Mouse (Mus musculus) brain, embryonic 14.5 days (tissue): ENCODE results near the gene Immp2l.

Experiments
- CTCF ChIP-seq: fragments of 200-500 bp; IDR thresholded peaks from 2 replicates; pipeline ENCODE4 v1.5.1; 2012; ENCODE audit warnings: inconsistent platforms, mild to moderate bottlenecking, moderate library complexity, borderline replicate concordance; ENCODE audit not compliant: insufficient read depth, insufficient read length; ENCODE audit errors: extremely low read depth
- POLR2A ChIP-seq: fragments of 200-500 bp; IDR thresholded peaks from 2 replicates; pipeline ENCODE4 v1.6.1; 2012; ENCODE audit warnings: mild to moderate bottlenecking, inconsistent platforms, borderline replicate concordance; ENCODE audit not compliant: poor library complexity, insufficient read depth, insufficient read length, severe bottlenecking; ENCODE audit errors: extremely low read depth

GRCm38 (mm10) chr12:41520326-41520725, 496.4 kb downstream of the Immp2l start:
- TF ChIP-seq POLR2A = no peak
- TF ChIP-seq CTCF = no peak
